Mouse (Mus musculus) CH12.LX (cell line): ENCODE measurements at regions not wholly inside any gene's neighbourhood (a gene's known extent, or its start where the extent isn't known, plus 50 kb on each side); places are given as distances from the start of the nearest gene placed in this dataset.

Source experiments
- DNase-seq: peaks from one replicate; pipeline ENCODE4 v3.0.0-alpha.2; 2013; ENCODE audit errors: extremely low read depth
- H3K27ac ChIP-seq: 2 replicates; pipeline ENCODE4 v1.5.1; 2012; ENCODE audit warnings: low read depth, mild to moderate bottlenecking, control low read depth, moderate library complexity; ENCODE audit not compliant: insufficient read depth
- H3K27me3 ChIP-seq: replicated peaks from 2 replicates; pipeline ENCODE3; 2012; ENCODE audit warnings: inconsistent platforms
- H3K36me3 ChIP-seq, 2 experiments: replicated peaks in 1 of 2; 2 replicates each; pipeline versions ENCODE3 to v1.6.1; 2012; ENCODE audit warnings: inconsistent platforms in 1 of 2, low read length in 1 of 2, mild to moderate bottlenecking in 1 of 2, mixed read lengths in 1 of 2, moderate library complexity in 1 of 2; ENCODE audit not compliant: control insufficient read depth in 1 of 2, insufficient read depth in 1 of 2
- H3K4me1 ChIP-seq, 2 experiments: 2 replicates each; pipeline ENCODE4 v1.6.1; 2012; ENCODE audit warnings: inconsistent platforms in 1 of 2, moderate library complexity in 1 of 2; ENCODE audit not compliant: insufficient read depth in 2 of 2, control insufficient read depth in 1 of 2
- H3K4me2 ChIP-seq: 2 replicates; pipeline ENCODE4 v1.6.1; 2012; ENCODE audit warnings: low read depth, mild to moderate bottlenecking, control low read depth; ENCODE audit not compliant: poor library complexity, insufficient read depth, severe bottlenecking
- H3K4me3 ChIP-seq, 3 experiments: fragments of 150-350 bp in 1 of 3; sonication (generic) in 1 of 3; replicated peaks in 1 of 3; 2 replicates each; pipeline versions ENCODE3 to v1.5.1; 2011 to 2012; ENCODE audit warnings: low read depth in 2 of 3, low read length in 2 of 3, mild to moderate bottlenecking in 2 of 3, moderate library complexity in 2 of 3, control low read depth in 1 of 3, improper control_type of control experiment in 1 of 3, inconsistent platforms in 1 of 3, mixed read lengths in 1 of 3; ENCODE audit not compliant: poor library complexity in 1 of 3
- H3K79me2 ChIP-seq: replicated peaks from 2 replicates; pipeline ENCODE4 v1.6.1; 2012; ENCODE audit warnings: mild to moderate bottlenecking, moderate library complexity; ENCODE audit not compliant: control insufficient read depth, poor library complexity, insufficient read depth, severe bottlenecking; ENCODE audit errors: extremely low read depth
- H3K9ac ChIP-seq: 2 replicates; pipeline ENCODE4 v1.6.1; 2012; ENCODE audit warnings: low read depth, mild to moderate bottlenecking, control low read depth, moderate library complexity; ENCODE audit not compliant: insufficient read depth
- H3K9me3 ChIP-seq: replicated peaks from 2 replicates; pipeline ENCODE3; 2012; ENCODE audit warnings: low read length, inconsistent platforms, mixed read lengths
- BHLHE40 ChIP-seq: IDR thresholded peaks from 2 replicates; pipeline ENCODE4 v1.6.1; 2011; ENCODE audit warnings: mild to moderate bottlenecking, low read depth, low read length, improper control_type of control experiment
- CHD2 ChIP-seq: IDR thresholded peaks from 2 replicates; pipeline ENCODE4 v1.6.1; 2011; ENCODE audit warnings: low read length, improper control_type of control experiment
- CTCF ChIP-seq, 2 experiments: IDR thresholded peaks in 1 of 2; conservative IDR thresholded peaks in 1 of 2; 2 replicates each; pipeline ENCODE4 v1.5.1; 2011 to 2012; ENCODE audit warnings: low read depth in 2 of 2, low read length in 2 of 2, improper control_type of control experiment in 1 of 2, inconsistent platforms in 1 of 2, mild to moderate bottlenecking in 1 of 2, moderate library complexity in 1 of 2
- EP300 ChIP-seq: IDR thresholded peaks from 2 replicates; pipeline ENCODE4 v1.6.1; 2011; ENCODE audit warnings: low read length, improper control_type of control experiment
- ETS1 ChIP-seq: conservative IDR thresholded peaks from 2 replicates; pipeline ENCODE4 v1.6.1; 2012; ENCODE audit warnings: low read depth, mild to moderate bottlenecking, inconsistent platforms, low read length, improper control_type of control experiment, moderate library complexity
- GABPA ChIP-seq: IDR thresholded peaks from 2 replicates; pipeline ENCODE4 v1.6.1; 2012; ENCODE audit warnings: low read depth, low read length, improper control_type of control experiment, inconsistent platforms; ENCODE audit not compliant: insufficient replicate concordance
- HCFC1 ChIP-seq: IDR thresholded peaks from 2 replicates; pipeline ENCODE4 v1.6.1; 2012; ENCODE audit warnings: low read depth, mild to moderate bottlenecking, inconsistent platforms, low read length, improper control_type of control experiment
- IRF4 ChIP-seq: IDR thresholded peaks from 2 replicates; pipeline ENCODE4 v1.6.1; 2014; ENCODE audit warnings: low read depth, mild to moderate bottlenecking, inconsistent platforms, low read length, improper control_type of control experiment
- JUN ChIP-seq: IDR thresholded peaks from 2 replicates; pipeline ENCODE4 v1.6.1; 2011; ENCODE audit warnings: low read depth, mild to moderate bottlenecking, low read length, improper control_type of control experiment, moderate library complexity; ENCODE audit not compliant: insufficient read depth
- KAT2A ChIP-seq: IDR thresholded peaks from 2 replicates; pipeline ENCODE4 v1.6.1; 2012; ENCODE audit warnings: low read length, improper control_type of control experiment, inconsistent platforms; ENCODE audit not compliant: insufficient replicate concordance
- MAFK ChIP-seq: IDR thresholded peaks from 2 replicates; pipeline ENCODE4 v1.6.1; 2011; ENCODE audit warnings: low read length, improper control_type of control experiment; ENCODE audit not compliant: insufficient replicate concordance
- NRF1 ChIP-seq: IDR thresholded peaks from 2 replicates; pipeline ENCODE4 v1.6.1; 2014; ENCODE audit warnings: low read depth, mild to moderate bottlenecking, inconsistent platforms, low read length, improper control_type of control experiment, moderate library complexity
- RAD21 ChIP-seq: IDR thresholded peaks from 2 replicates; pipeline ENCODE4 v1.6.1; 2011; ENCODE audit warnings: low read depth, mild to moderate bottlenecking, low read length, improper control_type of control experiment, moderate library complexity
- SMC3 ChIP-seq: IDR thresholded peaks from 2 replicates; pipeline ENCODE4 v1.6.1; 2011; ENCODE audit warnings: low read depth, low read length, improper control_type of control experiment
- TCF12 ChIP-seq: IDR thresholded peaks from 2 replicates; pipeline ENCODE4 v1.6.1; 2014; ENCODE audit warnings: low read depth, mild to moderate bottlenecking, inconsistent platforms, low read length, improper control_type of control experiment
- UBTF ChIP-seq: IDR thresholded peaks from 2 replicates; pipeline ENCODE4 v1.6.1; 2012; ENCODE audit warnings: low read depth, mild to moderate bottlenecking, inconsistent platforms, low read length, improper control_type of control experiment, moderate library complexity
- USF1 ChIP-seq: IDR thresholded peaks from 2 replicates; pipeline ENCODE4 v1.6.1; 2014; ENCODE audit warnings: low read depth, mild to moderate bottlenecking, inconsistent platforms, low read length, improper control_type of control experiment
- USF2 ChIP-seq: conservative IDR thresholded peaks from 2 replicates; pipeline ENCODE4 v1.6.1; 2011; ENCODE audit warnings: low read depth, low read length, improper control_type of control experiment
- ZMIZ1 ChIP-seq: IDR thresholded peaks from 2 replicates; pipeline ENCODE4 v1.6.1; 2012; ENCODE audit warnings: low read depth, mild to moderate bottlenecking, inconsistent platforms, low read length, improper control_type of control experiment
- dilution Hi-C: fragments of 300-500 bp; cut with MboI; formaldehyde crosslinking; loops from 2 replicates; pipeline ENCODE4 v1.14.3; 2020; ENCODE audit warnings: low sequenced_read_pairs; ENCODE audit not compliant: extremely low pct_unique_long_range_greater_than_20kb, extremely low pct_ligation_motif_present
- in situ Hi-C: fragments of 300-500 bp; cut with MboI; formaldehyde crosslinking; loops from 3 replicates; pipeline ENCODE4 v1.14.3; 2019; ENCODE audit warnings: low sequenced_read_pairs, low pct_ligation_motif_present, low pct_unique_long_range_greater_than_20kb, mixed read lengths

DNA sequence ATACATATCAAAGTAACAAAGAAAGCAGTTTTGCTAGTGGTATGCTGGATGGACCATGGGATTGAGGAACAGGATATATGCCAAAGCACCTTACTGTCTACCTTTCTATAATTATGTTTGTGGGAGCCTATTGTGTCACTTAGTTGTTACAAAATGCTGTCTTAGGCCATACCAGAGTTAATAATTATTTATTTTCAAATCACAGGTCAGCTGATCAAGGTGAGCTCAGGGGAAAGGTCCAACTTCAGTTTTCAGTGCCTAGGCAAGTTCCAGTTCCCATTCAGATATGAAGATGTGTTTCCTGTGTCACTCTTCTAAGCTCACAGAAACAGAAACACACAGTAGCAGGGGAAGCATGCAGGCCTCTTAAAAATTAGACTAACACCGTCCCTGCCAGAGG, 75.5 kb upstream of the Ell2 start:
- in situ Hi-C loops = no loop called here
- dilution Hi-C loops = no loop called here
- DNase-seq = no peak

DNA sequence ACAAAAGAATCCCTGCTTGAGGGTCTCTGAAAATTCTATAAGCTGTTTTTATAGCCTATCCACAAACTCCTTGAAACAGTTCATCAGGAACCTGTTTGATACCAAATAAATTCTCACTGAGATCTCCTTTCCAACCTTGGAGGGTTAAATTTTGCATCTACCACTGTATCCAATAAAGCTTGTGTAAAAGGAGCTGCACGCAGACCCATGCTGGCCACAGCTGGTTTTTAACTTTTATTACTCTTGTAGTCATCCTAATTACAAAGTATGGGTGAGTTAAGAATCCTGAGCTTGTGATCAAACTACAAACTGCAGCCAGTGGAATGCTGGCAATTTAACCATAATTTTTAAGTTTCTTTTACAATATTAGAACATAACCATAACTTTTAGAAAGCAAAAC, 59.0 kb upstream of the Ell2 start:
- in situ Hi-C loops (no loop called here), dilution Hi-C loops (no loop called here)
- Histone ChIP-seq H3K27me3 (no peaks in the 10 kb centered on the region), H3K9me3 (peaks cover 1% of the 10 kb centered on the region), H3K79me2 (no peaks in the 10 kb centered on the region), H3K9ac (no peak overlapping the region), H3K36me3 (no peaks in the 10 kb centered on the region), H3K4me1 (no peaks in the 10 kb centered on the region), H3K4me2 (no peak overlapping the region), H3K4me3 (no peak overlapping the region), H3K27ac (no peak overlapping the region)
- TF ChIP-seq IRF4 = no peak
- DNase-seq = no peak

More for the DNA sequence above, 75.5 kb upstream of the Ell2 start:
- no peak overlapping the region for H3K4me3 ChIP-seq
- no peak overlapping the region for H3K27ac ChIP-seq
- no peaks in the 10 kb centered on the region for H3K9me3 ChIP-seq
- no peaks in the 10 kb centered on the region for H3K36me3 ChIP-seq
- no peak overlapping the region for H3K9ac ChIP-seq
- no peaks in the 10 kb centered on the region for H3K27me3 ChIP-seq
- no peak for TF ChIP-seq USF1
- TF ChIP-seq BHLHE40 = no peak
- TF ChIP-seq HCFC1 = no peak
- TF ChIP-seq ETS1 = no peak
- no peak for TF ChIP-seq NRF1
- TF ChIP-seq EP300 = no peak
- TF ChIP-seq ZMIZ1 = no peak
- no peak for TF ChIP-seq GABPA
- TF ChIP-seq JUN = no peak
- no peak for TF ChIP-seq KAT2A
- TF ChIP-seq CHD2 = no peak
- TF ChIP-seq SMC3 = no peak
- no peak for TF ChIP-seq TCF12
- TF ChIP-seq RAD21 = no peak
- TF ChIP-seq UBTF = no peak
- TF ChIP-seq CTCF (conservative IDR thresholded peaks at IDR 0.05 in 1 of 2, IDR thresholded peaks at IDR 0.05 in 1 of 2; ENCODE audit: low read depth in 2 of 2, low read length in 2 of 2) = no peak
- TF ChIP-seq MAFK = no peak
- no peak for TF ChIP-seq IRF4
- no peak for TF ChIP-seq USF2
- TF ChIP-seq, all 38 proteins: peak for 0
- H3K4me1 ChIP-seq = no peaks in the 10 kb centered on the region
- no peak overlapping the region for H3K4me2 ChIP-seq
- H3K79me2 ChIP-seq = no peaks in the 10 kb centered on the region
